9 mouse cellular contexts compared by ENCODE assay signal in genomic region chr3:51778738-51779592, GRCm38 (mm10).
DNase-seq lines count a peak whose midpoint lies in the region; ATAC-seq and TF ChIP-seq lines count a peak whose summit lies in the region.
"Had no signal": no experiment of that assay in that cellular context is flagged by ENCODE, and none has a peak within 500 bp of the region (broad histone marks: within the 10 kb centered on the region; RNA-seq: fewer than 3 reads in every experiment).

No protein-coding gene starts in this region.

- H3K27me3 ChIP-seq in intestine, postnatal 0 days (replicated peaks; ENCODE audit: control insufficient read depth, insufficient read depth, low read length) = no peaks in the 10 kb centered on the region
- H3K27me3 ChIP-seq in midbrain, postnatal 0 days (ENCODE audit: insufficient read depth, low read length) = no peaks in the 10 kb centered on the region
- H3K27me3 ChIP-seq: megakaryocyte, embryonic 14.5 days had no signal

- no peak for TF ChIP-seq CTCF in intestine, postnatal 0 days (IDR thresholded peaks at IDR 0.05; ENCODE audit: low read depth)
- TF ChIP-seq CTCF in midbrain, postnatal 0 days (IDR thresholded peaks at IDR 0.05) = peak; percentile 9; the same call in 1 of the 2 replicates

- H3K4me2 ChIP-seq in intestine, postnatal 0 days (replicated peaks; ENCODE audit: low read depth) = 0 out of 2 replicates have a peak overlapping the region, but pooled peaks have one; percentile 9
- H3K4me2 ChIP-seq in midbrain, postnatal 0 days (ENCODE audit: low read depth, low read length, poor library complexity, severe bottlenecking) = no peak overlapping the region

- ATAC-seq in intestine, postnatal 0 days = no peak
- peak; percentile 78; the same call in 1 of the 2 replicates for ATAC-seq in midbrain, postnatal 0 days (ENCODE audit: low FRiP score)

- 33% methylated on average over 16 of the region's 16 CpGs for WGBS in intestine, postnatal 0 days
- 21% methylated on average over 16 of the region's 16 CpGs for WGBS in midbrain, postnatal 0 days

- no peak overlapping the region for H3K27ac ChIP-seq in intestine, postnatal 0 days (ENCODE audit: low read depth, low read length)
- peak overlapping the region; percentile 68 for H3K27ac ChIP-seq in midbrain, postnatal 0 days (ENCODE audit: low read depth, low read length)

- no peak overlapping the region for H3K9ac ChIP-seq in intestine, postnatal 0 days (ENCODE audit: low read depth, low read length)
- peak overlapping the region; percentile 24; the same call in 1 of the 2 replicates for H3K9ac ChIP-seq in midbrain, postnatal 0 days (replicated peaks; ENCODE audit: low read length, poor library complexity, severe bottlenecking)

- peak; percentile 34 for DNase-seq in adrenal gland, postnatal 10 days
- DNase-seq in adrenal gland, adult 18-20 months (ENCODE audit: low spot score in 2 of 2) = no peak
- DNase-seq in cerebellum, adult 9-10 months = peak; percentile 69
- DNase-seq in gastrocnemius, adult 18-20 months (ENCODE audit: low spot score) = peak; percentile 73
- DNase-seq in midbrain, postnatal 0 days (ENCODE audit: low spot score) = peak; percentile 69
- DNase-seq in left cerebral cortex, postnatal 36 days (ENCODE audit: low spot score in 2 of 2) = no peak
- no peak for DNase-seq in liver

- H3K9me3 ChIP-seq in intestine, postnatal 0 days (ENCODE audit: control insufficient read depth) = no peaks in the 10 kb centered on the region
- H3K9me3 ChIP-seq in midbrain, postnatal 0 days (ENCODE audit: low read length) = no peaks in the 10 kb centered on the region

- no peak overlapping the region for H3K4me3 ChIP-seq in intestine, postnatal 0 days (ENCODE audit: low read depth, low read length)
- H3K4me3 ChIP-seq in midbrain, postnatal 0 days (ENCODE audit: low read depth, low read length) = no peak overlapping the region
- H3K4me3 ChIP-seq: megakaryocyte, embryonic 14.5 days had no signal

- H3K4me1 ChIP-seq in intestine, postnatal 0 days (replicated peaks; ENCODE audit: control insufficient read depth, insufficient read depth, low read length) = no peaks in the 10 kb centered on the region
- peaks cover 9% of the 10 kb centered on the region for H3K4me1 ChIP-seq in midbrain, postnatal 0 days (ENCODE audit: insufficient read depth, low read length)

- intact Hi-C loops in left cerebral cortex, postnatal 36 days (cut with DNase I) = no loop called here

- no peaks in the 10 kb centered on the region for H3K36me3 ChIP-seq in intestine, postnatal 0 days (ENCODE audit: control insufficient read depth, insufficient read depth)
- H3K36me3 ChIP-seq in midbrain, postnatal 0 days (ENCODE audit: insufficient read depth, low read length) = no peaks in the 10 kb centered on the region

Comparison
In these comparisons a context has a peak if more than half of its experiments do, and no peak if none do; other contexts are left out.
1. DNase-seq: peak in adrenal gland, postnatal 10 days (single experiment), cerebellum, adult 9-10 months (single experiment), gastrocnemius, adult 18-20 months (single experiment) and midbrain, postnatal 0 days (single experiment); none in adrenal gland, adult 18-20 months (0 of 2), left cerebral cortex, postnatal 36 days (0 of 2) and liver (single experiment).